Mouse (Mus musculus) adrenal gland, adult 18-20 months (tissue): ENCODE results near the gene Dvl2. TPM values are rescaled to one million over a fixed set of nuclear protein-coding genes. Genes with fewer than 3 reads are reported as not detected.
"Not testable (repeated sequence)": the region's sequence is repeated elsewhere in the genome, so short reads cannot be mapped to it uniquely, and the experiment has no call there.

Source experiments
- DNase-seq, 2 experiments: peaks; one replicate each; pipeline ENCODE4 v3.0.0; 2021 to 2022; ENCODE audit warnings: low spot score in 2 of 2
- long read RNA-seq, 2 experiments: library from polyadenylated mRNA; stranded (forward); transcript quantifications; one replicate each; pipeline ENCODE4 v2.0.0; 2021
- total RNA-seq, 2 experiments: library from RNA; stranded (reverse); gene quantifications; 1 replicate in 1 of 2; 2 replicates in 1 of 2; pipeline ENCODE4 v1.2.3; 2021

The Dvl2 gene
- total RNA-seq = 10 to 100 TPM; 13.8 to 14.9 TPM
- long read RNA-seq, experiment 1, transcript Dvl2-201 (15 exons, 2,968 nt) = major isoform, 7 of 9 reads
- long read RNA-seq, experiment 1, partial matches to known transcripts = 1 of 9 reads
- long read RNA-seq, experiment 1, other reads (novel, unspliced or antisense) = 1 of 9 reads
- long read RNA-seq, experiment 2, partial matches to known transcripts = 3 of 4 reads
- long read RNA-seq, experiment 2, other reads (novel, unspliced or antisense) = 0 of 4 reads

- peak; percentile 80 to 81 for DNase-seq
Observed at GRCm38 (mm10) chr11:70000396-70000898, at the start of gene Dvl2. Dvl2 (plus strand) TSS chr11:70000595.

- DNase-seq = no peak
Observed at GRCm38 (mm10) chr11:69950807-69951459, 49.5 kb upstream of the Dvl2 start.

- no peak for DNase-seq
Observed at GRCm38 (mm10) chr11:69952274-69952673, 48.1 kb upstream of the Dvl2 start.

- no peak for DNase-seq
Observed at GRCm38 (mm10) chr11:69953267-69953915, 47.0 kb upstream of the Dvl2 start.

- DNase-seq = not testable (repeated sequence)
Observed at GRCm38 (mm10) chr11:69955618-69956017, 44.8 kb upstream of the Dvl2 start.

- DNase-seq = no peak
Observed at GRCm38 (mm10) chr11:69956218-69956617, 44.2 kb upstream of the Dvl2 start.

- DNase-seq = no peak
Observed at GRCm38 (mm10) chr11:69960616-69961015, 39.8 kb upstream of the Dvl2 start.

- no peak for DNase-seq
Observed at GRCm38 (mm10) chr11:69961841-69962240, 38.6 kb upstream of the Dvl2 start.

GRCm38 (mm10) chr11:69964650-69965270 is 35.6 kb upstream of the Dvl2 start, which contains the start of gene Cldn7:
Cldn7 (plus strand) TSS chr11:69964779.
- DNase-seq = no peak

- DNase-seq = no peak
Observed at GRCm38 (mm10) chr11:69965271-69966005, 35.0 kb upstream of the Dvl2 start.

- DNase-seq = no peak
Observed at GRCm38 (mm10) chr11:69966006-69966859, 34.2 kb upstream of the Dvl2 start.

- DNase-seq = no peak
Observed at GRCm38 (mm10) chr11:69966860-69967517, 33.4 kb upstream of the Dvl2 start.

GRCm38 (mm10) chr11:69968793-69969192 is 31.6 kb upstream of the Dvl2 start:
- DNase-seq = no peak

GRCm38 (mm10) chr11:69970222-69970621 is 30.2 kb upstream of the Dvl2 start:
- DNase-seq = no peak

- no peak for DNase-seq
Observed at GRCm38 (mm10) chr11:69970775-69971174, 29.6 kb upstream of the Dvl2 start.

GRCm38 (mm10) chr11:69974907-69975306 is 25.5 kb upstream of the Dvl2 start:
- DNase-seq = no peak

- DNase-seq = no peak
Observed at GRCm38 (mm10) chr11:69976271-69976670, 24.1 kb upstream of the Dvl2 start.

GRCm38 (mm10) chr11:69979827-69980195 is 20.6 kb upstream of the Dvl2 start:
- DNase-seq = no peak
